Mouse (Mus musculus): ENCODE measurements around the gene 6330409D20Rik.

Gene 6330409D20Rik

DNA sequence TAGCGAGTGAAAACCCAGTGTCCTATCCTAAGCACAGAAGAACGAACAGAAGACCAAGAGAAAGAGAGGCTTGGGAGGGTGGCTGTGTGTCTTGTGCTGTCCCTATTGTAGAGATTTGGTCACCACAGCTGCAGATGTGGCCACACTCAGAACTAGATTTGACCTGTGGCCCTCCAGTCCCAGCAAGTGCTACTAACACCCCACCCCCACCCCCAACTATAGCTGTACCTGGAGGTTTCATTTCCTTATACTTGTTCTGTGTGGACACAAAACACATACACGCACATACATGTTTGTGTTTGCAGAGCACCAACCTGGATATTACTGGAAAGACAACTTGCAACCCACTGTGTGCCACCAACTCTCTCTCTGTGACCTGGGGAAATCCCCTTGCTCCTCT lies 20.8 kb downstream of the 6330409D20Rik start:
- TF ChIP-seq GATA4 (IDR thresholded peaks at IDR 0.05; ENCODE audit: insufficient replicate concordance, low read length), result no peak

DNA sequence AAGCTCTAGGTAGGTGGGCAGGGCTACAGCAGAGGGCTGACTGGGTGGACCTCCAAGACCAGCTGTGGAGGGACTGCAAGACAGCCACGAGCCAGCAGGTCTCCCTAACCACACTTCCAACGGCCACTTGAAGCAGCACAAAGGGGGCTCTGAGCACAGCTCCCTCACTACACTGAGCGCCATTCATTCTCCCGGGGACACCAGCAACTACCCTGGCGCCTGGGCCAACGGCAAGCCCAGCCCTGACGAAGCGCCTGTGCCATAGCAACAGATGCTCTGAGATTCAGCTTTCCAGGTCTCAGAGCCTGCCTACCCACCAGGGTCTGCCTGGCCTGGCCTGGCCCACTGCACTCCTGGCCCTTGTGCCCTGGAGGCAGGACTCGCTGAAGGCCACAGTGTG lies 22.1 kb downstream of the 6330409D20Rik start:
- no peak for TF ChIP-seq GATA4 (IDR thresholded peaks at IDR 0.05; ENCODE audit: insufficient replicate concordance, low read length)

DNA sequence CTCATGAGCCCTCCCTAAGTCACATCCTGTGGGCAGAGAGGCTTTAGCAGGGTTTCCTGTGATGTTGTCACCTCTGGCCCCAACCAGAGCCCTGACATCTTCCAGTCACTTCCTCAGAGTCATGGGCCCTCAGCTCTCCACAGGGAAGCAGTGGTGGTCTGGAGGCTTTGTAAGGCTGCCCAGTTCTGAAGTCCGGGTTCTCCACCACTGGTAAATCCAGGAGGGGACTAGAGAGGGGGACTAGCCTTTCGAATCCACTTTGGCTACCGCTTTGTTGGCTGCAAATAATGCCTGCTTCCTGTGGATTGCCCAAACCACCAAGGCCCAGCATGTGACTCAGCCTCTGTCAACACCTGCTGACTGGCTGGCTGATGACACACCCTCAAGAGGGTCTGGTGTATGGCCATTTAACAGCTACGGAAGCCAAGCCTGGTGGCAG lies 25.8 kb downstream of the 6330409D20Rik start:
- TF ChIP-seq GATA4 (IDR thresholded peaks at IDR 0.05; ENCODE audit: insufficient replicate concordance, low read length), result no peak; the same call in 1 of the 2 replicates

DNA sequence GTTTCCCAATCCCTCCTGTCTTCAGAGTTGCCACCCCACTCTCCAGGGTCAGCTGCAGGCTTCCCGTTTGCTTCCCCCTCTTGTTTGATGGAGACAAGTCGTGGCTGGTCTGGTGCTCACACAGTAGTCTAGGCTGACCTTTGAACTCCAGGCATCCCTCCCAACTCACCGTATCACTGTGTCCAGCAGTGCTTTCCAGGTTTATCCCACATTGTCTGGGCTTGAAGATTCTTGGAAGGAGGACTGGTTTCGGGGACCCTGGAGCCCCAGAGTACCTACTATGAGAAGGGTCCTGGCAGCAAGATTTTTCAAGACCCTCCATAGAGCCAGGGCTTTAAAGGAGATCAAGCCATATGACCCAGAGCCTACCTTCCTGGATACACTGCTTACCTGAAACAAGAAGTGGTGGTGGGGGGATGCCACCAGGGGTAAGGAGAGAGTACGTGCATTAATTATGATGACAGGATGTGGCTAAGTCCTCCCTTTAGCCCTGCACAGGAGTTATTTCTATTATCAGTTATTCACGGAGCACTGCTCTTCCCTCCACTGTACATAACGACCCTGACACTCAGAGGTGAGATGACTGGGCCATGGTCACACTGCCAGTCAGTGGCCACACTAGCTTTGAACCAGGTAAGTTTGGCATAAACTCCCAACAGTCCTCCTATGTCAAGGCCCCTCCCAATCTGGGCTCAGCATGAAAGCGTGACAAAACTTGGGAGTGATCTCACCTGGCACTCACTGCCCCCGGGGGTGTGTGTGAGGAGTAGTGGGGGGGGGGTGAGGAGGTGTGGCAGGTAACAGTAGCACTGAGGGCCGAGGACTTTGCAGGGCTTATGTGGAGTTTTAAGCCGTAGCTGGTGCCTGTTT lies 26.5 kb downstream of the 6330409D20Rik start:
- TF ChIP-seq GATA4 (IDR thresholded peaks at IDR 0.05; ENCODE audit: insufficient replicate concordance, low read length), result no peak

DNA sequence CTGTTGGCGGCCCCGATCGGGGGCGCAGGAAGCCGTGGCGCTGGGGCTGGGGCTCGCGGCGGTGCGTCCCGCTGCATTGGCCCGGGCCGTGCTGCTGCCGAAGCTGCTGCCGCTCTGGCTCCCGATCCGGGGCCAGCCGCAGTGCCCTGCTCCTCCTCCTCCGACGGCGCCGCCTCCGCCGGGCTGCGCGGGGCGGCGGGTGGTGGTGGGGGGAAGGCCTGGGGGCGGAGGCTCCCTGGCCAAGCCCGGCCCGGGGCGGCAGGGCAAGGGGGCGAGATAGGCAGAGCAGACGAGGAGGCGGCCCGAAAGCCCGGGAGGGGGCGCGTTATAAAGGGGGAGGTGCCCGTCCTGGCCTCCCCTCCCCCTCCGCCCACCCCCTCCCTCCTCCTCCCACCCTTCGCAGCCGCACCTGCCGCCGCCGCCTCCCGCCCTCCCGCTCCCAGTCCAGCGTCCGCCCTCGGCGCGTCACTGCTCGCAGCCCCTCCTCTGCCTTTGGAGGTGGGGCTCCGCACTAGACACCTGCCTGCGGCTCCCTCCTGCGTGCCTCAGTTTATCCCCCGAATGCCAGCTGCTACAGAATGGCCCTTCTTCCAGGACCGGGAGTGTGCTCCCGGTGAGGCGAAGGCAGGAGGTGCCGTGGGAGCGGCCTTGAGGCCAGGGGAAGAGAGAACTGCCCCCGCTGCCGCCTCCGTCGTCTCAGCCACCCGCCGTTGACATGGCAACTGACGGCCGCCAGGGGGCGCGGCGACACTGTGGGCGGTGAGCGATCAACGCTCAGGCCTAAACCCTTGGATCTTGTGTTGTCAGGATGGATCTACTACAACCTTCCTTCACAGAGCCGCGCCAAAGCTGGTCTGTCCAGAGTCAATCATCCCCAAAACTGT lies 27.6 kb downstream of the 6330409D20Rik start, which contains the start of gene Cdk9:
Cdk9 (minus strand) TSS at position 143 of the 884 bp plus-strand sequence.
- TF ChIP-seq GATA4 (IDR thresholded peaks at IDR 0.05; ENCODE audit: insufficient replicate concordance, low read length), result no peak

DNA sequence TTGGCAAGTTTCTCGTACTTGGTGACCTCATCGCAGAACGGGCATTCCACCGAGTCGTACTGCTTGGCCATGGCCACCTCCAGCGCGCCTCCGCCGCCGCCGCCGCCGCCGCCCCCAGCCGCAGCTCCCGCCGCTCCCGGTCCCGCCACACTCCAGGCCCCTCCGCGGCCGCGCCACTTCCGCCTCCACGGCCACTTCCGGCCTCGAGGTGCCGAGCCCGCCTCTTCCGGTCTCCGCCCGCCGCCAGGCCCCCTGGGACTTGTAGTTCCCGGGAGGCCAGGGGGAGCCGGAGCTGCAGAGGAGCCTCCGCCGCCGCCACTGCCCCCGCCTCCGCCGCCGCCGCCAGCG lies 28.3 kb downstream of the 6330409D20Rik start:
- no peak for TF ChIP-seq GATA4 (IDR thresholded peaks at IDR 0.05; ENCODE audit: insufficient replicate concordance, low read length)

DNA sequence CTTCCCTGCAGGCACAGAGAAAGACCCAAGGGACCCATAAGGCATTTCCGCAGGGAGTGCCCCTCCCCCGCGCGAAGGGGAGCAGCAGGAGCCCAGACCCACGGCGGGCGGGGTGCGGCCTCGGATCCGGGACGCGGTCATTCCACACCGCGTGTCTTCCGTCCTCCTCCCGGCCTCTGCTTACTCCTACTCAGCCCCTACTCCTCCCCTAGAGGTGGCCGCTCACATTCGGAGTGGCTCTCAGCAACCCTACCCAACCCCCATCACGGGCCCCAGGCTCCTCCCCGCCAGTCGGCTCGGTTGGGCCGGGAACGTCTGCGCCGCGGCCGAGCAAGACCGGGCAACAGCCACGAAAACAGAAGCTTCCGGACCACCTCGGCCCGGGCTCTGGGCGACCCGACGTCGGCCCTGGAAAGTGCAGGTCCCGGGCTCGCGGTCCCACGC lies 28.7 kb downstream of the 6330409D20Rik start:
- TF ChIP-seq GATA4 (IDR thresholded peaks at IDR 0.05; ENCODE audit: insufficient replicate concordance, low read length), result no peak

DNA sequence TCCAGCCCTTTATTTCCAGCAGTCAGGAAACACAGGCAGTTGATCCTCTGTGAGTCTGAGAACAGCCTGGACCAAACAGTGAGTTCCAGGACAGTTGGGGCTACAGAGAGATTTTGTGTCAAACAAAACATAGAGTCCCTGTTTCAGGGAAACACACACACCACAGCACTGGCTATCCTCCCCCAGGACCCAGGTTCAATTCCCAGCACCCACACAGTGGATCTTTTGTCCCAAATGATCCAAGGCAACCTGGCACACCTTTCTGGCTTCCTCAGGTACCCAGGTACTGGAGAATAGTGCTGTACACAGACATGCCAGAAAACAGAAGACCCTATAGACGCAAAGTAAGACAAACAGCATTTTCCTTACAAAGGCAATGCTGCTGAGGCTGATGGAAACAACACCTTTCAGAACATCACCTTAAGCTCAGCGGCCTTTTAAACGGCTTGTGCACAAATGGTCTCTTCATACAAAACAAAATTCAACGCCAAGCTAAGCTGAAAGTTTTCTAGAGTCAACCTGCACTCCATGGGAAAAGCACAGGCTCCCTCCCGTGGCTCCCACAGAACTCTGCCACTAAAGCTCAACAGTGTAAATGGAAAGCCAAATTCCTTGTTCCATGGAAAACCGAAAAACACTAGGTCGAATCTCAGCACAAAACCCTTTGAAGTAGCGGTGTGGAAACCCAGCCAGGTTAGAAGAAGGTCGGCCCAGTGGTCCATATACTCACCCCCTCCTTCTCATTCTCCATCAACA lies 29.3 kb downstream of the 6330409D20Rik start:
- TF ChIP-seq GATA4 (IDR thresholded peaks at IDR 0.05; ENCODE audit: insufficient replicate concordance, low read length), result no peak

DNA sequence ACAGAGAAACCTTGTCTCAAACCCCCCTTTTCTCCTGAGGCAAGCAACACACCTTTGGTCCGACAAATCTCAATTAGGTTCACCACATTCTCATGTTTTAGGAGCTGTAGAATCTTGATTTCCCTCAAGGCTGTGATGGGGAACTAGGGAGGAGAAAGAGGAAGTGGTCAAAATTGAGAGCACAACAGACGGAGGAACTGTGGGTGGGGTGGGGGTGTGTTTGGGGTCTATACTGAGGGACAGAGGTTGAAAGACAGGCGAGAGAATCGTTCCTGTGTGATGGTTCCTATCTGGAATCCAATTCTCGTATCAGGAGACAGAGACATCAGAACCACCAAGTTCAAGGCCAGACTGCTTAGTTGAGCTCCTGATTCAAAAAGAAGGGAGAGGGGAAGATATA lies 30.4 kb downstream of the 6330409D20Rik start:
- TF ChIP-seq GATA4 (IDR thresholded peaks at IDR 0.05; ENCODE audit: insufficient replicate concordance, low read length), result no peak

DNA sequence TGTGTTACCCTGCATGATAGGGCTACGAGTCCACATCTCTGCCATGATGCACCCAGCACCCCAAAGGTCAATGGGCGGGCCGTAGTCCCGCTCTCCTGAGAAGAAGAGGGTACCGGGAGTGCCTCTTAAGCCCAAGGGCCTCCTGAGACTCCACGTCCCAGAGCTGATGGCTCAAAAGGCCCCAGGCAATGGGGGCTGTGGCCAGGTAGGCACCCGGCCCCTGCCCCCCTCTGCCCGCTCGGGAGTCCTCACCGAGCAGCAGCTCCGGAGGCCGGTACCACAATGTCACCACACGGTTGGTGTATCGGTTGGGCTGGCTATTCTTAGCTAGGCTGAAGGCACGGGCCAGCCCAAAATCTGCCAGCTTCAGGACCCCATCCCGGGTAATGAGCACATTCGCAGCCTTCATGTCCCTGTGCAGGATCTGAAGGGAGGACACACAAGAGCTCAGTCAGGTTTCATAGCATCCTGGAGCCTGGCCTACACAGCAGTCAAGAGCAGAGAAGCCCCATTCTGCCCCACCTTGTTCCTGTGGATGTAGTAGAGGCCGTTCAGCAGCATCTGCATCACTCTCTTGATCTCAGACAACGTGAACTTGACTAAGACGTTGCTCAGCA lies 31.2 kb downstream of the 6330409D20Rik start:
- no peak for TF ChIP-seq GATA4 (IDR thresholded peaks at IDR 0.05; ENCODE audit: insufficient replicate concordance, low read length)

DNA sequence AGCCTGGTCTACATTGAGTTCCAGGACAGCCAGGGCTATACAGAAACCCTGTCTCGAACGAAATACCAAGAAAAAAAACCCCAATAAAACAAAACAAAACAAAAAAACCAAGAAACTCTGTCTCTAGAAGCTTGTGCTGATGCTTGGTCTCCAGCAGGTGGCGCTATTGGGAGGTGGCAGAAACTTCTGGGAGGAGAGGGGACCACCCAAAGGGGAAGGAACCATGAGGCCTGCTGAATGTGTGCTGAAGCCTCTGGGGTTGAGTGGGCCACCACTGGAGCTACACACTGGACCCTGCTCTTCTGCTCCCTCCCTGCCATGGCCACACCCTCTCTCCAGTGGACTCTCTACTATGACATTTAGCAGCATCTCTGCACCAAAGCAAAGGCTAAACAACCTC lies 32.2 kb downstream of the 6330409D20Rik start:
- TF ChIP-seq GATA4 (IDR thresholded peaks at IDR 0.05; ENCODE audit: insufficient replicate concordance, low read length), result no peak

DNA sequence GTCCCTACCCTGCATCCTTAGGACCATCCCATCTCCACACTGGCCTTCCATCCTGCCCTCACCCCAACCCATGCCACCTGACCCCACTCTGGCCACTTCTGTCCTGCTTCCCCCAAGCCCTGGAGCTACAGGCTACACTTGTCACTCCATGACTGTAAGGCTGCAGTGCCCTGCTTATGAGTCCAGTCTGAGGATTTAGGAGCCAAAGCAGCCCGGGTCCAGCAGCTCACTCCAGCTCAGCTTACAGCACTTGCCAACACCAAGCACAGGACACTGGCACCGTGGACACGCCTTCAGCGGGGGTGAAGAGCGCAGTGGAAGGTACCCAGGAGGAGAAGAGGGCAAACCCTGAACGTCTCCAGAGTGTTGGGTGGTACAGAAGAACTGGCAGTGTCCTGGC lies 33.8 kb downstream of the 6330409D20Rik start:
- no peak for TF ChIP-seq GATA4 (IDR thresholded peaks at IDR 0.05; ENCODE audit: insufficient replicate concordance, low read length)

DNA sequence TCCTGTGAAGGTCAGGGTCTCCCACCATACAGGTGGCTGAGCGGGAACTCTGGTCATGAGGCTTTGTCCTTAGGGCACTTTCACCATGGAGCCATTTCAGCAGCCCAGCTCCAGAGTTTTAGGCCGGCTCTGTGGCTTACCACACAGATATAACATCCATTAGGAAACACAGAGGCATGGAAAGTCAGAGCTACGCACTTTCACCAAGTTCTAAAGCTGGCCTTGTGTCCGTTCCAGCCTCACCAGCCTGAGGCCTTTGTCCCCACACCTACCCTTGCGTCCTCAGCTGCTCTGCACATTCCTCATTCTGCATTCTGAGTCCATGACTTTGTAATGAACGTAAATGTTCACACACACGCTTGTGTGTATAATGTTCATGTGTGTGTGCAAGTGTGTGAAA lies 35.8 kb downstream of the 6330409D20Rik start:
- TF ChIP-seq GATA4 (IDR thresholded peaks at IDR 0.05; ENCODE audit: insufficient replicate concordance, low read length), result no peak

DNA sequence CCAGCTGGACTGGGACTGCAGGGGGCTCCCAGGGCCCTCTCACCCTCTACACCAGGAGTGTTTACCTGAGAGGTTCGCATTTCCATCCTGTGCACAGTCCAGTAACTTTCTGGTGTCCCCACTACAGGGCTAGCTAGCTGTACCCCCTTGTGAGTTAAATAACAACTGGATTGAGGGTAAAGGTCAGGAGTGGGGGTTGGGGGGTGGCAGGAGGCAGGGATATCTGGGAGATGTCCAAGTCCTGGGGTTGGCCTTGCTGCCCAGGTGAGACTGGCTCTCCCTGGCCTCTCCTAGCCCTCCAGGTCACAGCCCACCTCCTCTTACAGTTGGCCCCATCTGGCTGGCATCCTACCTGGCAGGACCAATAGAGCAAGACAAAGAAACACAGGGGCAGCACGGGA lies 36.8 kb downstream of the 6330409D20Rik start, which contains the start of gene Fpgs:
Fpgs (minus strand) TSS at position 125 of the 401 bp plus-strand sequence.
- TF ChIP-seq GATA4 (IDR thresholded peaks at IDR 0.05; ENCODE audit: insufficient replicate concordance, low read length), result no peak

DNA sequence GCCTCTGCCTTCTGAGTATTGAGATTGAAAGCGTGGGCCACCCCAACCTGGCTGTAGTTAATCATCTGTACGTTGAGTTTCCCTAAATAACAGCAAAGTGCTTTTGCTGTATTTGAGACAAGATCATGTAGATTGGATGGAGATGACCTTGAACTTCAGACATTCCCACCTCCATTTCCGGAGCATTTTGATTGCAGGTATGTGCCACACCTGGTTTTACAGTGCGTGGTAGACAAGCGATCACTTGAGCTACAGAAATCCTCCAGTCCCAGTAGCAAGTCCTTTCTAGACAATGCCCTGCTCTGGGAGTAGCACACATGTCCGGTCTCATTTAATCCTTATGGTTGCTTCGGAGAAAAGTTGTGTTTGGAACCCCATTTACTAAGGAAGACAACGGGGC lies 37.8 kb downstream of the 6330409D20Rik start:
- no peak for TF ChIP-seq GATA4 (IDR thresholded peaks at IDR 0.05; ENCODE audit: insufficient replicate concordance, low read length)

All from liver, adult (tissue).